In genomic region chr13:38162668-38163067, GRCm38 (mm10) we compare ENCODE assay signal across 8 mouse cellular contexts. TPM values are rescaled to one million over a fixed set of nuclear protein-coding genes. Genes with fewer than 3 reads are reported as not detected.
DNase-seq lines count a peak whose midpoint lies in the region; ATAC-seq and TF ChIP-seq lines count a peak whose summit lies in the region.

No protein-coding gene starts in this region.

- H3K4me1 ChIP-seq in forebrain, embryonic 14.5 days (ENCODE audit: control insufficient read depth, insufficient read depth, low read length) = no peaks in the 10 kb centered on the region
- H3K4me1 ChIP-seq in forebrain, embryonic 10.5 days = 0 out of 2 replicates have a peak, but pooled peaks cover 2% of the 10 kb centered on the region
- H3K4me1 ChIP-seq in midbrain, postnatal 0 days (ENCODE audit: insufficient read depth, low read length) = no peaks in the 10 kb centered on the region
- no peaks in the 10 kb centered on the region for H3K4me1 ChIP-seq in midbrain, embryonic 13.5 days (replicated peaks)
- H3K4me1 ChIP-seq in heart, adult 2 months (ENCODE audit: control insufficient read depth, insufficient read depth, low read length) = peaks cover 9% of the 10 kb centered on the region
- no peaks in the 10 kb centered on the region; the same call in 1 of the 2 replicates for H3K4me1 ChIP-seq in liver, embryonic 15.5 days (replicated peaks)

- no peaks in the 10 kb centered on the region for H3K36me3 ChIP-seq in forebrain, embryonic 14.5 days (ENCODE audit: control insufficient read depth, insufficient read depth, low read length)
- no peaks in the 10 kb centered on the region for H3K36me3 ChIP-seq in forebrain, embryonic 10.5 days (replicated peaks)
- no peaks in the 10 kb centered on the region for H3K36me3 ChIP-seq in midbrain, postnatal 0 days (ENCODE audit: insufficient read depth, low read length)
- H3K36me3 ChIP-seq in midbrain, embryonic 13.5 days = no peaks in the 10 kb centered on the region
- H3K36me3 ChIP-seq in heart, adult 2 months (ENCODE audit: control insufficient read depth, insufficient read depth, low read length) = peaks cover 19% of the 10 kb centered on the region
- H3K36me3 ChIP-seq in liver, embryonic 15.5 days (replicated peaks) = no peaks in the 10 kb centered on the region

- peak; percentile 40; the same call in 1 of the 2 replicates for TF ChIP-seq POLR2A in heart, adult 2 months (IDR thresholded peaks at IDR 0.05; ENCODE audit: insufficient read depth, low read depth, low read length)

- no peak for TF ChIP-seq CTCF in midbrain, postnatal 0 days (IDR thresholded peaks at IDR 0.05)
- no peak for TF ChIP-seq CTCF in heart, adult 2 months (IDR thresholded peaks at IDR 0.05)

- H3K9ac ChIP-seq in forebrain, embryonic 14.5 days (ENCODE audit: low read length) = no peak overlapping the region
- H3K9ac ChIP-seq in midbrain, postnatal 0 days (replicated peaks; ENCODE audit: low read length, poor library complexity, severe bottlenecking) = no peak overlapping the region
- H3K9ac ChIP-seq in midbrain, embryonic 13.5 days (replicated peaks) = no peak overlapping the region
- H3K9ac ChIP-seq in heart, adult 2 months (ENCODE audit: low read depth, low read length) = peak overlapping the region; percentile 42
- no peak overlapping the region for H3K9ac ChIP-seq in liver, embryonic 15.5 days

- ATAC-seq in forebrain, embryonic 14.5 days = no peak; the same call in 1 of the 2 replicates
- ATAC-seq in midbrain, postnatal 0 days (ENCODE audit: low FRiP score) = no peak
- no peak for ATAC-seq in midbrain, embryonic 13.5 days
- ATAC-seq in liver, embryonic 15.5 days (ENCODE audit: insufficient read depth) = peak; percentile 72

- no peak overlapping the region for H3K4me2 ChIP-seq in forebrain, embryonic 14.5 days (ENCODE audit: low read length)
- no peak overlapping the region for H3K4me2 ChIP-seq in midbrain, postnatal 0 days (ENCODE audit: low read depth, low read length, poor library complexity, severe bottlenecking)
- H3K4me2 ChIP-seq in midbrain, embryonic 13.5 days (replicated peaks) = no peak overlapping the region
- no peak overlapping the region for H3K4me2 ChIP-seq in liver, embryonic 15.5 days

- 36% methylated on average over 11 of the region's 11 CpGs for WGBS in forebrain, embryonic 14.5 days
- WGBS in forebrain, embryonic 10.5 days = 65% methylated on average over 11 of the region's 11 CpGs
- WGBS in midbrain, postnatal 0 days = 44% methylated on average over 11 of the region's 11 CpGs
- WGBS in midbrain, embryonic 13.5 days = 61% methylated on average over 11 of the region's 11 CpGs
- 9% methylated on average over 11 of the region's 11 CpGs for WGBS in heart, adult 2 months
- 48% methylated on average over 11 of the region's 11 CpGs for WGBS in liver, embryonic 15.5 days (ENCODE audit: insufficient replicate concordance)

- H3K4me3 ChIP-seq in forebrain, embryonic 14.5 days (ENCODE audit: low read depth, low read length) = no peak overlapping the region
- no peak overlapping the region for H3K4me3 ChIP-seq in forebrain, embryonic 10.5 days
- H3K4me3 ChIP-seq in midbrain, postnatal 0 days (ENCODE audit: low read depth, low read length) = no peak overlapping the region
- H3K4me3 ChIP-seq in midbrain, embryonic 13.5 days (replicated peaks) = no peak overlapping the region
- no peak overlapping the region for H3K4me3 ChIP-seq in heart, adult 2 months
- no peak overlapping the region for H3K4me3 ChIP-seq in liver, embryonic 15.5 days (replicated peaks)

- peak; percentile 67 for DNase-seq in forebrain, embryonic 14.5 days (ENCODE audit: low spot score)
- DNase-seq in forebrain, embryonic 10.5 days (ENCODE audit: extremely low spot score, low spot score) = no peak
- DNase-seq in midbrain, postnatal 0 days (ENCODE audit: low spot score) = peak; percentile 71
- DNase-seq in heart, adult 2 months = peak; percentile 73 to 86
- DNase-seq in thymus, postnatal 10 days (ENCODE audit: low spot score in 2 of 2) = no peak
- DNase-seq in kidney, adult 9 months = no peak

- peaks cover 6% of the 10 kb centered on the region for H3K79me2 ChIP-seq in heart, adult 2 months (replicated peaks; ENCODE audit: control insufficient read depth, insufficient read depth, low read length)

- peak; percentile 80 for TF ChIP-seq EP300 in heart, adult 2 months (IDR thresholded peaks at IDR 0.05; ENCODE audit: insufficient read depth, low read depth, low read length)

- no peak overlapping the region for H3K27ac ChIP-seq in forebrain, embryonic 14.5 days (ENCODE audit: low read depth, low read length)
- no peak overlapping the region for H3K27ac ChIP-seq in forebrain, embryonic 10.5 days
- H3K27ac ChIP-seq in midbrain, postnatal 0 days (ENCODE audit: low read depth, low read length) = no peak overlapping the region
- H3K27ac ChIP-seq in midbrain, embryonic 13.5 days = no peak overlapping the region
- peak overlapping the region; percentile 80 for H3K27ac ChIP-seq in heart, adult 2 months
- no peak overlapping the region for H3K27ac ChIP-seq in liver, embryonic 15.5 days (replicated peaks)

- intact Hi-C loops in heart, adult 2 months (cut with DNase I) = loop anchor here (2.0 kb wide), 1 partner anchor 14 kb away; no protein-coding TSS in a partner anchor

- H3K27me3 ChIP-seq in forebrain, embryonic 14.5 days (replicated peaks; ENCODE audit: control insufficient read depth, insufficient read depth, low read length) = 0 out of 2 replicates have a peak, but pooled peaks cover 4% of the 10 kb centered on the region
- H3K27me3 ChIP-seq in forebrain, embryonic 10.5 days (ENCODE audit: poor library complexity, severe bottlenecking) = peaks cover 8% of the 10 kb centered on the region
- H3K27me3 ChIP-seq in midbrain, postnatal 0 days (ENCODE audit: insufficient read depth, low read length) = peaks cover 12% of the 10 kb centered on the region
- H3K27me3 ChIP-seq in midbrain, embryonic 13.5 days = peaks cover 16% of the 10 kb centered on the region
- H3K27me3 ChIP-seq in heart, adult 2 months (ENCODE audit: control insufficient read depth, insufficient read depth, low read length) = peaks cover 3% of the 10 kb centered on the region; the same call in 1 of the 2 replicates
- no peaks in the 10 kb centered on the region; the same call in 1 of the 2 replicates for H3K27me3 ChIP-seq in liver, embryonic 15.5 days

- H3K9me3 ChIP-seq in forebrain, embryonic 14.5 days (replicated peaks; ENCODE audit: control insufficient read depth, low read length) = no peaks in the 10 kb centered on the region
- no peaks in the 10 kb centered on the region for H3K9me3 ChIP-seq in forebrain, embryonic 10.5 days
- H3K9me3 ChIP-seq in midbrain, postnatal 0 days (ENCODE audit: low read length) = no peaks in the 10 kb centered on the region
- H3K9me3 ChIP-seq in midbrain, embryonic 13.5 days = no peaks in the 10 kb centered on the region
- H3K9me3 ChIP-seq in liver, embryonic 15.5 days (replicated peaks) = no peaks in the 10 kb centered on the region

RNA-seq across cellular contexts. Expression of gene Dsp, which starts 11.6 kb away (rescaled TPM):
- 0.20 and 0.27 TPM in 2 replicates for polyA plus RNA-seq in forebrain, embryonic 14.5 days (2014; fragmentation: Nextera tagmentation; extraction: Ambion mirVana)
- 0.92 and 1.2 TPM in 2 replicates for polyA plus RNA-seq in forebrain, embryonic 10.5 days (2016; fragmentation: Nextera tagmentation; extraction: Ambion mirVana)
- total RNA-seq in midbrain, postnatal 0 days (2014; rRNA removed) = 1.1 and 2.7 TPM in 2 replicates
- 0.07 and 0.11 TPM in 2 replicates for polyA plus RNA-seq in midbrain, postnatal 0 days (2015; fragmentation: Nextera tagmentation; extraction: Ambion mirVana)
- 0.09 and 0.15 TPM in 2 replicates for polyA plus RNA-seq in midbrain, embryonic 13.5 days (2015; fragmentation: Nextera tagmentation; extraction: Ambion mirVana)
- total RNA-seq in heart, adult 2 months (2021) = 100 to 1,000 TPM; 449 to 577 TPM
- 84.4 and 141 TPM in 2 replicates for polyA plus RNA-seq in heart, adult 2 months (2012; rRNA removed)
- 1.6 and 1.7 TPM in 2 replicates for polyA plus RNA-seq in liver, embryonic 15.5 days (2015; fragmentation: Nextera tagmentation; extraction: Ambion mirVana)

RNA-seq across cellular contexts. Expression of gene Snrnp48, which starts 42.1 kb away (rescaled TPM):
- 24.5 and 29.4 TPM in 2 replicates for polyA plus RNA-seq in forebrain, embryonic 14.5 days (2014; fragmentation: Nextera tagmentation; extraction: Ambion mirVana)
- polyA plus RNA-seq in forebrain, embryonic 10.5 days (2016; fragmentation: Nextera tagmentation; extraction: Ambion mirVana) = 39.0 and 40.0 TPM in 2 replicates
- 9.6 and 10.5 TPM in 2 replicates for total RNA-seq in midbrain, postnatal 0 days (2014; rRNA removed)
- 17.8 and 21.2 TPM in 2 replicates for polyA plus RNA-seq in midbrain, postnatal 0 days (2015; fragmentation: Nextera tagmentation; extraction: Ambion mirVana)
- 35.5 and 36.0 TPM in 2 replicates for polyA plus RNA-seq in midbrain, embryonic 13.5 days (2015; fragmentation: Nextera tagmentation; extraction: Ambion mirVana)
- 1 to 10 TPM; 9.6 to 9.7 TPM for total RNA-seq in heart, adult 2 months (2021)
- 11.9 and 19.2 TPM in 2 replicates for polyA plus RNA-seq in heart, adult 2 months (2012; rRNA removed)
- polyA plus RNA-seq in liver, embryonic 15.5 days (2015; fragmentation: Nextera tagmentation; extraction: Ambion mirVana) = 11.0 and 11.1 TPM in 2 replicates

Comparison
In these comparisons a context has a peak if more than half of its experiments do, and no peak if none do; other contexts are left out.
1. DNase-seq: peak in forebrain, embryonic 14.5 days (single experiment), midbrain, postnatal 0 days (single experiment) and heart, adult 2 months (2 of 2); none in forebrain, embryonic 10.5 days (single experiment), thymus, postnatal 10 days (0 of 2) and kidney, adult 9 months (single experiment).
2. RNA of gene Dsp, which starts 11.6 kb away (polyA plus RNA-seq): 84.4 to 141 TPM in heart, adult 2 months; 1.6 to 1.7 TPM in liver, embryonic 15.5 days, 0.92 to 1.2 TPM in forebrain, embryonic 10.5 days, 0.20 to 0.27 TPM in forebrain, embryonic 14.5 days, 0.09 to 0.15 TPM in midbrain, embryonic 13.5 days and 0.07 to 0.11 TPM in midbrain, postnatal 0 days; every median in the first group is over 10 times any median in the second.